Mouse (Mus musculus): ENCODE results near the gene 4930442H23Rik.

- no peak for TF ChIP-seq CTCF (IDR thresholded peaks at IDR 0.05; ENCODE audit: control insufficient read depth, insufficient read depth, insufficient read length)
- TF ChIP-seq USF1 (IDR thresholded peaks at IDR 0.05; ENCODE audit: low read depth) = no peak
- no peak for TF ChIP-seq MAX (IDR thresholded peaks at IDR 0.05)
- no peak for TF ChIP-seq FOSL1 (IDR thresholded peaks at IDR 0.05; ENCODE audit: insufficient read depth, low read length, poor library complexity, severe bottlenecking)
Observed at GRCm38 (mm10) chr10:81231436-81231835, 47.8 kb upstream of the 4930442H23Rik start.
